Mouse (Mus musculus): ENCODE results near the gene Zdhhc18. TPM values are rescaled to one million over a fixed set of nuclear protein-coding genes. Genes with fewer than 3 reads are reported as not detected.
A peak's percentile ranks its signal among the peaks of the same experiment; 100 is the strongest.
"Not testable (repeated sequence)": the region's sequence is repeated elsewhere in the genome, so short reads cannot be mapped to it uniquely, and the experiment has no call there.

Gene Zdhhc18
- total RNA-seq, 2 experiments from 2014 or later = 21.4 to 22.1 TPM

- no peak for DNase-seq
Observed at GRCm38 (mm10) chr4:133662945-133663344, 13.0 kb upstream of the Zdhhc18 start.

DNA sequence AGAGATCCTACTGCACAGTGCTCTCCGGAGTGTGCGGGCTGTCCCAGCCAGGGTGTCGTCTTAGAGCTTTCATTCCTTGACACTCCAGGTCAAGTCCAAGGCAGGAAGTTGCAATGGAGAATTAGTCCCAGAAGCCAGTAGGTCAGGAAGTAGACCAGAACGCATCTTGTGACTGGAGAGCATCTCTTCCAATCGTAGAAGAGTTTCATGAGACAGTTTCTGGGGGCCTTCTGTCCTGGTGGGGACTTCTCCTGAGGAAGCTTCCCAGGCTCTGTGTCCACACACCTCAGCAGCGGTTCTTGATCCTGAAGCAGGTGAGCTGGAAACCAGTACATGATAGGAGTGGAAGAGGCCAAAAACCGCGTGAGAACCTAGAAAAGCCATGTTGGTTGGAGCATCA lies 12.5 kb upstream of the Zdhhc18 start:
- no peak for DNase-seq

- peak; percentile 88 for DNase-seq
Observed at GRCm38 (mm10) chr4:133660193-133661155, 10.5 kb upstream of the Zdhhc18 start.

DNA sequence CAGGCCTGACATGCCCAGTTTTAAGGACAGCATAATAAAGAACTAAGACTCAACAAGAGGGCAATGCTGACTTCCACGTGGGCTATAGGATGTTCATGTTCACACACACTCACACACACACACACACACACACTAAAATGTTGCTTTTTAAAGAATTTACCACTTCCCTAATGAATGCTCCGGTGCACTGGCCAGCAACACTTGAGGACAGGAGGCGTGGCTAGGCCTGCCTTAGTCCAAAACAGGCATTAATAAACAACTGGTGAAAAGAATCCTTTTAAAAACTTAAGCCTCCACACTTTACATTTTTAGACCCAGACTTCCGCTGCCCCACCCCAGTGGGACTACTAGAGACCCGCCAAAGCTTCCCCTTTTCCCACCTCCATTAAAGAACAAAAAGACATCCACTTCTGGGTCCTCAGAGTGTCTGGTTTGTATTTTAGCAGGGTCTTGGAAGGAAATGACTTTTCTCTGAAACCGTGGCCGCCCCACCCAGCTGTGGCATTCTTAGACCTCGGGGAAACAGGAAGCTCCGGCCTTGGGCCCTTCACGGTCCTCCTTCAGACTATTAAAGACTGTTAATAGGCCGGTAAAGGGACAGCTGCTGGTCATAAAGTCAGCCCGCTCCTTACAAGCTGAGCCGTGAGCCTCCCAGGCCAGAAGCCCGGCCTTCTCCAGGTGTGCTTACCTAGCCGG lies 9.7 kb upstream of the Zdhhc18 start:
- peak; percentile 61 for DNase-seq

GRCm38 (mm10) chr4:133658729-133659128 lies 8.8 kb upstream of the Zdhhc18 start:
- no peak for DNase-seq

DNA sequence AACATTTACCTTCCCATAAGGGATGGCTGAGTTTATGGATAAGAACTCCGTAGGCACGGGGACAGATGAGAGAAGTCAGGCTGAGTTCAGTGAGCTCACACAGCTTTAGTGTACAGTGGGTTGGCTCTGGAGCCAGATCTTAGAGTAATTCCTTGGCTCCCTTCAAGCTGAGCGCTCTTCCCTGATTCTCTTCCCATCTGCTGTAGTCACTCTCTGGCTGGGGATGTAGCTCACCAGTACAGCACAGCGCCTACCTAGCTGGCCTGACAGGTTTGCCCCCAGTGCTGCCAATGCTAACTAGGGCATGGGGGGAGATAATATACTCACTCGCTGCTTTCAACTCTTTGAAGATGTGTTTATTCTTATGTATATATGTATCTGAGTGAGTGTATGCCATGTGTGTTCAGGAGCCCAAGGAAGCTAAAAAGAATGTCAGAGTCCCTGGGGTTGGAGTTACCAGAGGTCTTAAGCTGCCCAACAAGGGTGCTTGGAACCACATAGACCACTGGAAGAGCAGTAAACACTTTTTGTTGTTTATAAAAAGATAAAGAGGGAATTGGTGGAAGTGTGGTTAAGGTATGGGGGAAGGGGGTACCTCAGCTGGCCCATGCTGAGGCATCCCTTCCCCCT lies 8.0 kb upstream of the Zdhhc18 start:
- DNase-seq = no peak

- no peak for DNase-seq
Observed at GRCm38 (mm10) chr4:133656997-133657396, 7.0 kb upstream of the Zdhhc18 start.

DNA sequence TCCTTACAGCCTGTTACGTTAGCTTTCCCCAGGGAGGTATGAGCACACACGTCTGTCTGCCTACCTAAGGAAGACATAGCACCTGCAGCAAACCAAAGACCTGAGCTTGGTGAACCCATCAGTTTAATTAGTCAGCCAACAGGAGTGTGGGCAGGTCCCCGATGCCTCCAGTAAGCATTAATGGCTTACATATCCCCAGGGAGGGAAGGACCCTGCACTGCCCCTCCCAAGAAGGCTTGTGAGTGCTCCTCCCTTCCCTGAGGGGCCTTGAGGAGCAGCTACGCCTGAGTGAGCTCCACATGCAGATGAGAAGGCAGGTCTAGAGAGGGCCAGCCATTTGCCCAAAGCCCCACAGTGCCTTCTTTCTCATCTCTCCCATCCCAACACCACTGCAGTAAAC lies 6.3 kb upstream of the Zdhhc18 start:
- no peak for DNase-seq

- DNase-seq = not testable (repeated sequence)
Observed at GRCm38 (mm10) chr4:133654070-133654469, 4.1 kb upstream of the Zdhhc18 start.

GRCm38 (mm10) chr4:133652746-133653145 lies 2.8 kb upstream of the Zdhhc18 start:
- no peak for DNase-seq

GRCm38 (mm10) chr4:133651986-133652385 lies 2.0 kb upstream of the Zdhhc18 start:
- DNase-seq = no peak

- no peak for DNase-seq
Observed at GRCm38 (mm10) chr4:133651445-133651844, 1.5 kb upstream of the Zdhhc18 start.

- DNase-seq = not testable (repeated sequence)
Observed at GRCm38 (mm10) chr4:133649464-133649863, 490 bp downstream of the Zdhhc18 start.

DNA sequence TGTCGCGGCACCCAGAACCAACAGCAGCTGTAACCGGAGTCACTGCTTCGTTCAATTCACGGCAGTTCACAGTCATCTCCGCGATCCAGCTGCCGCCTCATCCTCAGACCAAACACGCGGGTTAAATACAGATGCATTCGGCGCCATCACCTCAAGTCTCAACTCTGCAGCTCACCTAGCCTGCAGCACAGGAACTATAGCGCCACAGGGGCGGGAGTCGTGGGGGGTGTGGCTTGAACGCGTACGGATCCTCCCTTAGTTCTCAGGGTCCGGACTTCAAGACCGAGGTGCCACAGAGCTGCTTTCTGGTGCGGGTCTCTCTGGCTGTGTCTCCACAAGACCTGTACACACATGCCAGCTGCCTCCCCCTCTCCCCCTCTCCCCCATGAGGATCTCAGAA lies 4.3 kb downstream of the Zdhhc18 start:
- no peak for DNase-seq

DNA sequence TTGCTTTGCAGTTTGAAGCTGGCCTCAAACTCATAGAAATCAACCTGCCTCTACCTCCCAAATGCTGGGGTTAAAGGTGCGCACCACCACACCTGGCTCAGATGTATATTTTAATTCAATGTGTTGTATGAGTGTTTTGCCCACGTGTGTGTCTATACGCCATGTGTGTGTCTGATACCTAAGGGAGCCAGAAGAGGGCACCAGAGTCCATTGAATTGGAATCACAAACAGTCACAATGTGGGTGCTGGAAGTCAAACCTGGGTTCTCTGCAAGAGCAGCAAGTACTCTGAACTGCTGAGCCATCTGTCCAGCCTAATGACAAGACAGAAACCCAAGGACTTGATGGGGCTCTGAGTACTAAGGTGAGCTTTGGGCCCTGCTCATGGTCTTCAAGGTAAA lies 4.8 kb downstream of the Zdhhc18 start:
- DNase-seq = no peak

DNA sequence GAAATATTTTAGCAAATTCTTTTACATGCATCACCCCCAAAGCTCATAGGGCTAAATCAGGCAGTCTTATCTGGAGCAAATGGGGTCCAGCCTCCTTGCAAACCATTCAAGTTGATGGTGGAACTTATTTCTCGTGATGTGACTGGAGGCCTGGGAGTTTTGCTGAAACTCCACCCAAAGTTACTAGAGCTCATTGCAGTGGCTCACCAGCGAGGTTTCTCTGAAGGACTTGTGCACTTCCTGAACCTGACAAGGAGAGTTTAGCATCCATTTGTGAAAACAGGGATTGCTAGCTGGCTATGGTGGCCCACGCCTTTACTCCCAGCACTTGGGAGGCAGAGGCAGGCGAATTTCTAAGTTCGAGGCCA lies 15.9 kb downstream of the Zdhhc18 start:
- no peak for DNase-seq

DNA sequence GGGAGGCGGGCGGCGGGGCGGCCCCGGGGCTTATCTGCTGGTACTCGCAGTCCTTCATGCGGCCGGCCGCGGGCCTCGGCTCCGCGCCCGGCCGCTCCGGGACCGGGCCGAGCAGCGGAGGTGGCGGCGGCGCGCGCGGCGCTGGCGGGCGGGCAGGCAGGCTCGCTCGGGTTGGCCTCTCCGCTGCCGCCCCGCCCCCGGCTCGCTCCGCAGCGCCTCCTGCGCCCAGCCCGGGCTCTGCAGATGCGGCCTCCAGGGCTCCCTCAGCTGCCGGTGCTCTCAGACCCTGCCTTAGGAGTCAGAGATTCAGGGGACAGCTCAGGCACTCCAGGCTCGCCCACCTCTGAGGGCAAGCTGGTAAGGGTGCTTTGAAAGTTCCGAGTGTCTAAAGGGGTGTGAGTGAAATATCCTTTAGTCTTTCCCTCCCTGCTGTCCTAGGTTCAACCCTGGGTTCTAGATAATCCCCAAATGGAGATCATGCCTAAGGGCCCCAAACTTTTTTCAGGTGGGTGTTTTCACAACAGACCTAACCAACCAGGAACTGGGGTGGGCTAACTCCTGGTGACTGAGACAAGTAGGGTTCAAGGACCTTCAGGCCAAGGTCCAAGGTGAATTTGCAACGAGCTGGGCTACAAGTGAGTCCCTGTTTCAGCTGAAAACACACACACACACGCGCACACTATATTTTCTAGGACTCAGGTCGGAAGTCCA lies 16.5 kb downstream of the Zdhhc18 start:
- peak; percentile 94 for DNase-seq

- DNase-seq = peak; percentile 43
Observed at GRCm38 (mm10) chr4:133632483-133633327, 17.2 kb downstream of the Zdhhc18 start.

DNA sequence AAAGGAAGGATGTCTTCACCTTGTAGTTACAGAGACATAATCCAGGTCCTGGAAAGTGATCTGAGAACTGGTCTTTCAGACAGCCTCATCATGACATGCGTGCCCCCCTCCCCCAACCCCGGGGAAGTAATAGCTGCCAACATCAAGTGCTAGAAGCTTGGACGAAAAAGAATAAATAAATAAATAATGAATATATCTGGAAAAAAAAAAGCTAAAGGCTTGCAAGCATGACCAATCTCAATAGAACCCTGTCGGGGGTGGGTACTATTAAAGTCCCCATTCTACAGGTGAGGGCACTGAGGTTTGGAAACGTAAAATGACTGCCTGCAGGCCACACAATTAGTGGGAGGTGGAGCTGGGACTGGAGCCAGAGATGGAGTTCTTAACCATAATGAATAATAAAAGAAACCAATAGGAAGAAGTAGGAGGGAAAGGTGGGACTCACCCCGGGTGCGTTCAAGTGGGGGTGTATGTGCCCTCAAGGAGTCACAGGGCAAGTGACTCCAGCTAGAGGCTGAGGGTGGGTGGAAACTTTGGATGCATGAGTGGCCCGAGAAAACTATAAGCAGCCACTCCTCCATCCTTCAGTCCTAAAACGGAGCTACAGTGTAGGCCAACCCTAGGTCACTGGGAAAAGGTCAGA lies 18.1 kb downstream of the Zdhhc18 start:
- no peak for DNase-seq

DNA sequence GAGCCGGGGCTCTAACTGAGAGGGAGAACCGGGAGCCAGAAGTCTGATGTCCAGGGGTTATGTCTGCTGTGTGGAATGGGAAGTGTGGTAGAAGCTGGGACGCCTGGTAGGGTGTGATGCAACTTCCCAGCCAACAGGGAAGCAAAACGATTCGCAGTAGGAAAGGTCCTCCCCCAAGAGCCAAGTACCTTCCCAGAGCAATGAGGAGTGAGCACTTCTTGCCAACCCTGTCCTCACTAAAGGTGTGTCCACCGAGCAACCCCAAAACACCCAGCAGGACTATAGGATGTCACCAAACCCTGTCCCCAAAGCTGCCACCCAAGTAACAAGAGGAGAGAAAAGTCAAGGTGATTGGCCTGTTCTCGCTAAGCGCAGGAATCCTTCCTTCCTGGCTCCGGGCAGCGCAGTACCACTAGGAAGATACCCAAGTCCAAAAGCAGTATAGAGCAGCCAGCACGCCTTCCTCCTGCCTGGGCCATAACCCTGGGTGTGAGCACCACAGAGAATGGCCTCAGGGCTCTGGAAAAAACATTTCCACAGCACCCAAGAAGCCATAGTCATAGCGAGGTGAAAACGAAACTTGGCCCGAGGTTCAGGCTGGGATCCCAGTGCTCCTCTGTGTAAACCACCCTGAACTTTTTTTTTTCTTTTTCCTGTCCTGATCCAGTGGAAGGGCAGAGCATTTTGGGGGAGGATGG lies 18.7 kb downstream of the Zdhhc18 start:
- no peak for DNase-seq

All from heart, postnatal 4 days (tissue).